Mouse (Mus musculus) MEL (cell line): ENCODE results near the gene Pacsin2. TPM values are rescaled to one million over a fixed set of nuclear protein-coding genes. Genes with fewer than 3 reads are reported as not detected.

ENCODE experiments used
- DNase-seq: peaks from one replicate; pipeline ENCODE4 v3.0.0; 2011; ENCODE audit warnings: low read depth, low spot score
- H3K27ac ChIP-seq: 2 replicates; pipeline ENCODE4 v1.5.1; 2012; ENCODE audit warnings: low read depth, mild to moderate bottlenecking, control low read depth, low read length, moderate library complexity; ENCODE audit not compliant: control insufficient read depth
- H3K27me3 ChIP-seq, 2 experiments: fragments of 150-350 bp in 1 of 2; sonication (generic) in 1 of 2; 2 replicates each; pipeline ENCODE4 v1.6.1; 2012; ENCODE audit warnings: low read length in 2 of 2, mild to moderate bottlenecking in 2 of 2, improper control_type of control experiment in 1 of 2, moderate library complexity in 1 of 2; ENCODE audit not compliant: insufficient read depth in 2 of 2, control insufficient read depth in 1 of 2
- H3K36me3 ChIP-seq, 2 experiments: 2 replicates each; pipeline ENCODE4 v1.6.1; 2012 to 2014; ENCODE audit warnings: low read length in 2 of 2, improper control_type of control experiment in 1 of 2, inconsistent platforms in 1 of 2, mild to moderate bottlenecking in 1 of 2; ENCODE audit not compliant: insufficient read depth in 2 of 2, control insufficient read depth in 1 of 2
- H3K4me1 ChIP-seq, 2 experiments: fragments of 150-350 bp in 1 of 2; sonication (generic) in 1 of 2; 2 replicates each; pipeline ENCODE4 v1.6.1; 2012; ENCODE audit warnings: low read length in 2 of 2, improper control_type of control experiment in 1 of 2, mild to moderate bottlenecking in 1 of 2; ENCODE audit not compliant: insufficient read depth in 2 of 2, control insufficient read depth in 1 of 2
- H3K4me3 ChIP-seq, 2 experiments: fragments of 150-350 bp in 1 of 2; sonication (generic) in 1 of 2; 2 replicates each; pipeline ENCODE4 v1.5.1; 2012; ENCODE audit warnings: low read depth in 2 of 2, low read length in 2 of 2, mild to moderate bottlenecking in 2 of 2, moderate library complexity in 2 of 2, control low read depth in 1 of 2, improper control_type of control experiment in 1 of 2; ENCODE audit not compliant: control insufficient read depth in 1 of 2, insufficient read depth in 1 of 2
- H3K79me2 ChIP-seq: 2 replicates; pipeline ENCODE4 v1.6.1; 2012; ENCODE audit warnings: mild to moderate bottlenecking, low read length, moderate library complexity; ENCODE audit not compliant: control insufficient read depth, poor library complexity, insufficient read depth
- H3K9ac ChIP-seq: 2 replicates; pipeline ENCODE4 v1.6.1; 2012; ENCODE audit warnings: low read depth, mild to moderate bottlenecking, control low read depth, low read length, moderate library complexity; ENCODE audit not compliant: control insufficient read depth, poor library complexity, severe bottlenecking
- H3K9me3 ChIP-seq: fragments of 150-350 bp; sonication (generic); replicated peaks from 2 replicates; pipeline ENCODE4 v1.6.1; 2012; ENCODE audit warnings: mild to moderate bottlenecking, low read length, improper control_type of control experiment, moderate library complexity; ENCODE audit not compliant: insufficient read depth
- CHD1 ChIP-seq: IDR thresholded peaks from 2 replicates; pipeline ENCODE4 v1.6.1; 2012; ENCODE audit warnings: low read depth, mild to moderate bottlenecking, inconsistent platforms, low read length, improper control_type of control experiment
- CHD2 ChIP-seq: IDR thresholded peaks from 2 replicates; pipeline ENCODE4 v1.6.1; 2011; ENCODE audit warnings: low read length, improper control_type of control experiment
- CTCF ChIP-seq, 3 experiments: IDR thresholded peaks in 2 of 3; conservative IDR thresholded peaks in 1 of 3; 2 replicates each; pipeline ENCODE4 v1.5.1; 2011 to 2012; ENCODE audit warnings: low read length in 3 of 3, low read depth in 2 of 3, mild to moderate bottlenecking in 2 of 3, improper control_type of control experiment in 1 of 3, inconsistent platforms in 1 of 3, mixed read lengths in 1 of 3, moderate library complexity in 1 of 3; ENCODE audit not compliant: control insufficient read depth in 1 of 3, insufficient read depth in 1 of 3, poor library complexity in 1 of 3, severe bottlenecking in 1 of 3
- EP300 ChIP-seq, 2 experiments: IDR thresholded peaks; 2 replicates each; pipeline ENCODE4 v1.6.1; 2011; ENCODE audit warnings: improper control_type of control experiment in 2 of 2, low read length in 2 of 2, low read depth in 1 of 2, mild to moderate bottlenecking in 1 of 2
- GATA1 ChIP-seq: IDR thresholded peaks from 2 replicates; pipeline ENCODE4 v1.6.1; 2011; ENCODE audit warnings: low read depth, low read length, improper control_type of control experiment
- HCFC1 ChIP-seq: IDR thresholded peaks from 2 replicates; pipeline ENCODE4 v1.6.1; 2012; ENCODE audit warnings: low read depth, mild to moderate bottlenecking, inconsistent platforms, low read length, improper control_type of control experiment, moderate library complexity
- KAT2A ChIP-seq: conservative IDR thresholded peaks from 2 replicates; pipeline ENCODE4 v1.6.1; 2012; ENCODE audit warnings: low read depth, low read length, improper control_type of control experiment, inconsistent platforms
- MAFK ChIP-seq: IDR thresholded peaks from 2 replicates; pipeline ENCODE4 v1.6.1; 2011; ENCODE audit warnings: low read depth, mild to moderate bottlenecking, low read length, improper control_type of control experiment, borderline replicate concordance
- MAX ChIP-seq: IDR thresholded peaks from 2 replicates; pipeline ENCODE4 v1.6.1; 2011; ENCODE audit warnings: low read length, improper control_type of control experiment
- MAZ ChIP-seq: IDR thresholded peaks from 2 replicates; pipeline ENCODE4 v1.6.1; 2012; ENCODE audit warnings: low read depth, mild to moderate bottlenecking, inconsistent platforms, low read length, improper control_type of control experiment
- MEF2A ChIP-seq: IDR thresholded peaks from 2 replicates; pipeline ENCODE4 v1.6.1; 2014; ENCODE audit warnings: low read depth, mild to moderate bottlenecking, inconsistent platforms, low read length, improper control_type of control experiment; ENCODE audit not compliant: poor library complexity, insufficient replicate concordance, severe bottlenecking; ENCODE audit errors: extremely low read depth
- NRF1 ChIP-seq: IDR thresholded peaks from 2 replicates; pipeline ENCODE4 v1.6.1; 2014; ENCODE audit warnings: low read depth, mild to moderate bottlenecking, inconsistent platforms, low read length, improper control_type of control experiment, moderate library complexity; ENCODE audit not compliant: poor library complexity, insufficient read depth, severe bottlenecking
- RCOR1 ChIP-seq: IDR thresholded peaks from 2 replicates; pipeline ENCODE4 v1.6.1; 2012; ENCODE audit warnings: low read depth, mild to moderate bottlenecking, inconsistent platforms, low read length, improper control_type of control experiment
- SIN3A ChIP-seq: IDR thresholded peaks from 2 replicates; pipeline ENCODE4 v1.6.1; 2012; ENCODE audit warnings: low read length, improper control_type of control experiment, inconsistent platforms
- SMC3 ChIP-seq: IDR thresholded peaks from 2 replicates; pipeline ENCODE4 v1.6.1; 2011; ENCODE audit warnings: low read depth, low read length, improper control_type of control experiment
- TAL1 ChIP-seq: IDR thresholded peaks from 2 replicates; pipeline ENCODE4 v1.6.1; 2012; ENCODE audit warnings: mild to moderate bottlenecking, inconsistent platforms, low read length, moderate library complexity, mixed read lengths
- TCF12 ChIP-seq: IDR thresholded peaks from 2 replicates; pipeline ENCODE4 v1.6.1; 2014; ENCODE audit warnings: low read depth, mild to moderate bottlenecking, inconsistent platforms, low read length, improper control_type of control experiment, moderate library complexity
- USF1 ChIP-seq: IDR thresholded peaks from 2 replicates; pipeline ENCODE4 v1.6.1; 2014; ENCODE audit warnings: low read depth, mild to moderate bottlenecking, inconsistent platforms, low read length, improper control_type of control experiment, moderate library complexity
- USF2 ChIP-seq, 2 experiments: IDR thresholded peaks; 2 replicates each; pipeline ENCODE4 v1.6.1; 2011 to 2012; ENCODE audit warnings: improper control_type of control experiment in 2 of 2, low read length in 2 of 2, borderline replicate concordance in 1 of 2, inconsistent platforms in 1 of 2, low read depth in 1 of 2, mild to moderate bottlenecking in 1 of 2; ENCODE audit not compliant: insufficient read depth in 1 of 2
- ZKSCAN1 ChIP-seq: IDR thresholded peaks from 2 replicates; pipeline ENCODE4 v1.6.1; 2012; ENCODE audit warnings: low read depth, mild to moderate bottlenecking, inconsistent platforms, low read length, improper control_type of control experiment, moderate library complexity
- ZMIZ1 ChIP-seq: IDR thresholded peaks from 2 replicates; pipeline ENCODE4 v1.6.1; 2012; ENCODE audit warnings: low read depth, mild to moderate bottlenecking, inconsistent platforms, low read length, improper control_type of control experiment, moderate library complexity
- ZNF384 ChIP-seq: IDR thresholded peaks from 2 replicates; pipeline ENCODE4 v1.6.1; 2012; ENCODE audit warnings: low read depth, mild to moderate bottlenecking, inconsistent platforms, low read length, improper control_type of control experiment
- polyA plus RNA-seq, 2 experiments: library from polyadenylated mRNA; stranded (reverse) in 1 of 2; unstranded in 1 of 2; fragments of >175 nt in 1 of 2; fragments of >200 nt in 1 of 2; gene quantifications; 2 replicates each; pipeline versions ENCODE4 v1.2.1 to v1.2.4; 2012; ENCODE audit warnings: low replicate concordance in 2 of 2, low read depth in 1 of 2; ENCODE audit not compliant: insufficient read length in 2 of 2, insufficient read depth in 1 of 2, missing spikeins in 1 of 2
- total RNA-seq: library from RNA; depleted of rRNA; stranded (reverse); fragments of 300-350 nt; gene quantifications from 2 replicates; pipeline ENCODE4 v1.2.3, GENCODE M21; 2012

Pacsin2 gene
- total and polyA plus RNA-seq, 3 experiments: 58.7 to 425 (median 103) TPM

GRCm38 (mm10) chr15:83471476-83471875 lies 7.1 kb upstream of the Pacsin2 start:
- Histone ChIP-seq H3K79me2 (no peaks in the 10 kb centered on the region), H3K4me3 (no peak overlapping the region), H3K27me3 (no peaks in the 10 kb centered on the region)

GRCm38 (mm10) chr15:83470443-83470842 lies 6.0 kb upstream of the Pacsin2 start:
- peaks cover 12 to 32% of the 10 kb centered on the region in 2 experiments for H3K4me1 ChIP-seq
- H3K27me3 ChIP-seq: no peaks in the 10 kb centered on the region
- H3K9ac ChIP-seq: no peak overlapping the region
- H3K36me3 ChIP-seq: peaks cover 0 to 15% of the 10 kb centered on the region in 2 experiments; a peak in 2 of 4 replicates
- TF ChIP-seq CHD2: no peak
- TF ChIP-seq USF2 (IDR thresholded peaks at IDR 0.05; ENCODE audit: borderline replicate concordance in 1 of 2, insufficient read depth in 1 of 2, low read depth in 1 of 2, low read length in 2 of 2): no peak
- H3K27ac ChIP-seq: no peak overlapping the region
- H3K79me2 ChIP-seq: no peaks in the 10 kb centered on the region
- no peak for DNase-seq
- no peaks in the 10 kb centered on the region for H3K9me3 ChIP-seq
- H3K4me3 ChIP-seq: no peak overlapping the region

More at GRCm38 (mm10) chr15:83471476-83471875, 7.1 kb upstream of the Pacsin2 start:
- peaks cover 0 to 6% of the 10 kb centered on the region in 2 experiments; a peak in 2 of 4 replicates for H3K36me3 ChIP-seq
- no peak overlapping the region for H3K27ac ChIP-seq
- H3K4me1 ChIP-seq: peaks cover 10 to 29% of the 10 kb centered on the region in 2 experiments
- no peak overlapping the region for H3K9ac ChIP-seq
- no peaks in the 10 kb centered on the region for H3K9me3 ChIP-seq
- TF ChIP-seq MAX (no peak), ZNF384 (no peak), TAL1 (no peak), SMC3 (no peak), CTCF (IDR thresholded peaks at IDR 0.05 in 2 of 3, conservative IDR thresholded peaks at IDR 0.05 in 1 of 3; ENCODE audit: control insufficient read depth in 1 of 3, insufficient read depth in 1 of 3, low read depth in 2 of 3, low read length in 3 of 3, poor library complexity in 1 of 3, severe bottlenecking in 1 of 3) (no peak)
- no peak for DNase-seq

GRCm38 (mm10) chr15:83469279-83469821 lies 4.9 kb upstream of the Pacsin2 start:
- H3K36me3 ChIP-seq: peaks cover 0 to 19% of the 10 kb centered on the region in 2 experiments; a peak in 2 of 4 replicates
- no peak overlapping the region for H3K9ac ChIP-seq
- TF ChIP-seq NRF1 (no peak), MEF2A (no peak), ZMIZ1 (no peak), USF2 (IDR thresholded peaks at IDR 0.05; ENCODE audit: borderline replicate concordance in 1 of 2, insufficient read depth in 1 of 2, low read depth in 1 of 2, low read length in 2 of 2) (no peak), TCF12 (no peak), RCOR1 (no peak), MAFK (no peak), CTCF (IDR thresholded peaks at IDR 0.05 in 2 of 3, conservative IDR thresholded peaks at IDR 0.05 in 1 of 3; ENCODE audit: control insufficient read depth in 1 of 3, insufficient read depth in 1 of 3, low read depth in 2 of 3, low read length in 3 of 3, poor library complexity in 1 of 3, severe bottlenecking in 1 of 3) (no peak), USF1 (no peak), SMC3 (no peak), KAT2A (no peak), ZKSCAN1 (no peak), SIN3A (no peak), CHD1 (no peak), HCFC1 (no peak), MAZ (no peak), CHD2 (no peak), GATA1 (no peak), EP300 (IDR thresholded peaks at IDR 0.05; ENCODE audit: low read depth in 1 of 2, low read length in 2 of 2) (no peak)
- no peak overlapping the region for H3K27ac ChIP-seq
- H3K4me1 ChIP-seq: peaks cover 12 to 28% of the 10 kb centered on the region in 2 experiments
- no peaks in the 10 kb centered on the region for H3K27me3 ChIP-seq
- H3K9me3 ChIP-seq: no peaks in the 10 kb centered on the region
- no peak overlapping the region for H3K4me3 ChIP-seq
- H3K79me2 ChIP-seq: no peaks in the 10 kb centered on the region; the same call in 1 of the 2 replicates
- DNase-seq: no peak
